Comparison of ENCODE assay signal across 12 mouse cellular contexts in the genomic region with DNA sequence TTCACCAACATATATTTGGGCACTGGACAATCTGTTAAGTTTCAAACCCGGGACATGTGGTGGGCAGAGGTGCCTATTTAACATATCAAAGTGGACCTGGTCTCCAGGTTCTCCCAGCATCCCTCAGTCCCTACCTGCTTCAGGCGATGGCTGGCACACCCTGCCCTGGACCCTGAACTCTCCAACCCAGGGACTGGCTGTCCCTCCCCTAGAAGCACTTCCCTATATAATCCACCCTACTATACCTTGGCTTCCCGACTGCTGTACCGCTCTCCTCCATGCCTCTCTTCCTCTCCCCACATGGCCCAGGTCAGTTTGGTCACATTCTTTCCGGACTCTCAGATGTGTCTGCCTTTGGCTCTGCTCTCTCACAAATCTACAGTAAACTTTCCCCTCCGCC.
"Had no signal": no experiment of that assay in that cellular context is flagged by ENCODE, and none has a peak within 500 bp of the region (broad histone marks: within the 10 kb centered on the region; RNA-seq: fewer than 3 reads in every experiment).

No protein-coding gene starts in this region.

- H3K4me1 ChIP-seq: kidney, embryonic 15.5 days; liver, embryonic 12.5 days had no signal

- H3K27ac ChIP-seq: kidney, embryonic 15.5 days; limb, embryonic 15.5 days; liver, embryonic 12.5 days; midbrain, embryonic 12.5 days had no signal

- H3K9me3 ChIP-seq: kidney, embryonic 15.5 days; limb, embryonic 15.5 days; liver, embryonic 12.5 days; midbrain, embryonic 12.5 days had no signal

- H3K36me3 ChIP-seq: kidney, embryonic 15.5 days; limb, embryonic 15.5 days; liver, embryonic 12.5 days; midbrain, embryonic 12.5 days had no signal

- DNase-seq: kidney, adult 18-20 months; kidney, postnatal 14 days; lung, embryonic 14.5 days; lung, postnatal 10 days; lung, postnatal 4 days; right cerebral cortex, adult 18-20 months; right cerebral cortex, postnatal 25 days had no signal

- H3K27me3 ChIP-seq: kidney, embryonic 15.5 days; limb, embryonic 15.5 days; liver, embryonic 12.5 days; midbrain, embryonic 12.5 days had no signal

- H3K9ac ChIP-seq: kidney, embryonic 15.5 days; limb, embryonic 15.5 days; liver, embryonic 12.5 days; lung, embryonic 14.5 days; midbrain, embryonic 12.5 days had no signal

- ATAC-seq: liver, embryonic 12.5 days had no signal

- H3K4me3 ChIP-seq: kidney, embryonic 15.5 days; limb, embryonic 15.5 days; liver, embryonic 12.5 days; megakaryocyte, embryonic 14.5 days; midbrain, embryonic 12.5 days had no signal

- H3K4me2 ChIP-seq: kidney, embryonic 15.5 days; limb, embryonic 15.5 days; liver, embryonic 12.5 days; lung, embryonic 14.5 days; midbrain, embryonic 12.5 days had no signal
